Mouse (Mus musculus) spleen, postnatal 10 days (tissue): ENCODE results near the gene Kiss1.
A peak's percentile ranks its signal among the peaks of the same experiment; 100 is the strongest.

Experiments
- DNase-seq, 2 experiments: peaks; one replicate each; pipeline ENCODE4 v3.0.0; 2021 to 2022; ENCODE audit warnings: low spot score in 2 of 2

The Kiss1 gene

DNA sequence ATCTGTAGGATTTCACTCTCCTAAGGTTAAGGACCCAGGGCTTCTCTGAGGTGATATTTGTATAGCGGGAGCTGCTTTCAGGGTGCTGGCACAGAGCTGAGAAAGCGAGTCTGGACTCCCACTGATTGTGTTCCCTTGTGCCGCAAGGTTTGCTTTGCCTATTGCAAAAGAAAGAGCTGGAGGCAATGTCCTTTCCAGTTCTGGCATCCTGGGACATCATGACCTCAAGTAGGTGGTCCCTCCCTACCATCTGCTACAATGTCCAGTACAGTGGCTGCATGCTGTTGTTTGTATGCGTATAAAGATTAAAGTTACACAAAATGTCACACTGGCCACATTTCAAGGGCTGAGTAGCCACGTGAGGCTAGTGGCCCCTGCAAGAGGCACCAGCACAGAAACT lies 40.4 kb downstream of the Kiss1 start:
- no peak for DNase-seq

DNA sequence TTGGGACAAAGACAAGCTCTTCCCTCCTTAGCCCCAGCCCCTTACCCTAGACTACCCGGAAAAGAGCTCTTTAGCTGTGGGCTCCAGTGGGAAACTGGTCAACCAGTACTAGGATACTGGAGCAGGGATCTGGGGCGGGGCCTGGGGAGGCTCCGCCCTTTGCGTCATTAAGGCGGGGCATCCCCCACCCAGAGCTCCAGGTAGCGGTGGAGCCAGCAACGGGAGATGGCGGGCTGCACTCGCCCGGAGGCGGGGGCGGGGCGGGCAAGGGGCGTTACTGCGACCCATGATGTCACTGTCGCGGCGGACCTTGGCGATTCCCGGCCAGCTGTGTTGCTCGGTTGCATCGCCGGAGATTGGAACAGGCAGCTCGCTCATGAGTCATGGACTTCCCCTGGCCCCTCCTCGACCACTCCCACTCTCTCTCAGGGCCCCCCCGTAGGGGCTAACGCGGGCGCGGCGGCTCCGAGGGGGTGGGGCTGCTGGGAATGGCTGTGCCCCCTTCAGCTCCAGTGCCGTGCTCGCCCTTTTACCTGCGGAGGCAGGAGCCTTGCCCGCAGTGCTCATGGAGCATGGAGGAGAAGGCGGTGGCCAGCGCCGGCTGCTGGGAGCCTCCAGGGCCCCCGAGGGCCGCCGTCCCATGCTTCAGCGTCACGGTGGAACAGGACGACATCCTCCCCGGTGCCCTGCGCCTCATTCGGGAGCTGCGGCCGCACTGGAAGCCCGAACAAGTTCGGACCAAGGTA lies 41.8 kb downstream of the Kiss1 start, which contains the start of gene Etnk2:
TSS of gene Etnk2 (plus strand) at position 297 of the 746 bp plus-strand sequence.
- DNase-seq: peak in 1 of 2 experiments; percentile 63

DNA sequence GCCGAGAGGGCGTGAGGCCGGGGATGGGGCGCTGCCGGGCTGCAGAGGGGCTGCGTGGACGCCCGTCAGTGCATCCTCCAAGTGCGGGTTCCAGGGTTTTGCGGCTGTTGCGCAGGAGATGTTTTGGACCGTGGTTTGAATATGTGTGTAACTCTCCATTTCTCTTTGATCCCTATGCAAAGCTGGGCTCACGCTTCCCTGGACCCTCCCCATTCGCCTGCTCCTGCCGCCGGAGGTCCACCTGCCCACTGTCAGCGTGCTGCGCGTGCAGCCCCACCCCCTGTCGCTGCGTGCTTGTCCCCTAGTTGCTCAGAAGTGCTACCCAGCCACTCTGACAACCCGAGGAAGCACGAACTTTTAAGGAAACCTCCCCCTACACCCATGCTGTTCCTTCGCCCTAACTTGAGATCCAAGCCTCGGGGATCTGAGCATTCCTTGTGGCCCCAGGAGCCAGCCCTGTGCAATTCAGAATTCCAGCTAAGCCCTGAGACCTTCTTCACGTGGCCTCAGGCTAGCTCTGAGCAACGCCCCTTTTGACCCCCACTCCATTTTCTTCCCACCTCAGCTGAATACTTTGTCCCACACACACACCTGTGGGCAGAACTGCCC lies 42.5 kb downstream of the Kiss1 start:
- DNase-seq: no peak

DNA sequence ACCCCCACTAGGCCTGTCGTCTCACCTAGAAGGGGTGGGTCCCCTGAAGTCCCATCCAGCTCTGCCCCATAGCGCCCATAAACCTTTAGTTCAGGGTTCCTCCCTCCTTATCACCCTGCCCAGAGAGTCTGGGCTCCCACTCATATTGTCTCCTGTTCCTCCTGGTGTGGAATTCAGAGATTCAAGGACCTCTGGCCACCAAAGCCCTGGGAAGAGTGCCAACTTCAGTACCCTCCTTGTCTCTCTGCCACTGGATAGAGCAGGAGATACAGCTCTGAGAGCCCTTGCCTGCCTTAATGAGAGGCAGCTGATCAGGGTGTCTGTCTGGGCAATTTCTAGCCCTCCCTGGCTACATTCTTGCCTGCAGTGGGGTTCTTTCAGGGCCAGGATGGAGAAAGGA lies 43.2 kb downstream of the Kiss1 start:
- DNase-seq: no peak

DNA sequence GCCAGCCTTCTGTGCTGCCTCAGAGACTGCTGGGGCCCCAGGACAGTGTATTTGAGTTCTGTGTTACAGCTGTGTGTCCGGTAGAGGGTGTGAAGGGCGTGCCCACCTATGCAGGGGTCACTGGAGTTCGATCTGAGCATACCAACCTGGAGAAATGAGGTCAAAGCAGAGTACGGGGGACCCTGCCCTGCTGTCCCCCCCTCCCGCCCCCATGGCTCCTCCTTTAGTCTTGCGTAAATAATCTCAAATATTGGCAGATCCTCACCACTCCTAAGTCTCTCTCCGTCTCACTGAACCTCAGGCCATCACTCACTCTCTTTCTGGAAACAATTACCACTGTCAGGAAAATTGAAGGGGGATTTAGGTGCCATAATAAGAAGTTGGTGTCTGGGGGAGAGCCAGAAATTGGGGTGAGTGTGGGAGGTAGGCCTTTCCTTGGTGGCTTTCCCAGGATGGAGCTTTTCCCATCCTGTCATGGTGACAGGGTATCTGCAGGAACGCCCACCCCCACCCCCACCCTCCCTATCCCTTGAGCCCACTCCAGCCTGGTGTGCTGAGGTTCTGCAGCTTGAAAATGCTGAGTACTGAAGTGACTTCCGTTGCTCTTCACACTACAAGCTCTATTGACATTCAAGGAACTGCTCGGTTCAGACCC lies 45.4 kb downstream of the Kiss1 start:
- DNase-seq: no peak

DNA sequence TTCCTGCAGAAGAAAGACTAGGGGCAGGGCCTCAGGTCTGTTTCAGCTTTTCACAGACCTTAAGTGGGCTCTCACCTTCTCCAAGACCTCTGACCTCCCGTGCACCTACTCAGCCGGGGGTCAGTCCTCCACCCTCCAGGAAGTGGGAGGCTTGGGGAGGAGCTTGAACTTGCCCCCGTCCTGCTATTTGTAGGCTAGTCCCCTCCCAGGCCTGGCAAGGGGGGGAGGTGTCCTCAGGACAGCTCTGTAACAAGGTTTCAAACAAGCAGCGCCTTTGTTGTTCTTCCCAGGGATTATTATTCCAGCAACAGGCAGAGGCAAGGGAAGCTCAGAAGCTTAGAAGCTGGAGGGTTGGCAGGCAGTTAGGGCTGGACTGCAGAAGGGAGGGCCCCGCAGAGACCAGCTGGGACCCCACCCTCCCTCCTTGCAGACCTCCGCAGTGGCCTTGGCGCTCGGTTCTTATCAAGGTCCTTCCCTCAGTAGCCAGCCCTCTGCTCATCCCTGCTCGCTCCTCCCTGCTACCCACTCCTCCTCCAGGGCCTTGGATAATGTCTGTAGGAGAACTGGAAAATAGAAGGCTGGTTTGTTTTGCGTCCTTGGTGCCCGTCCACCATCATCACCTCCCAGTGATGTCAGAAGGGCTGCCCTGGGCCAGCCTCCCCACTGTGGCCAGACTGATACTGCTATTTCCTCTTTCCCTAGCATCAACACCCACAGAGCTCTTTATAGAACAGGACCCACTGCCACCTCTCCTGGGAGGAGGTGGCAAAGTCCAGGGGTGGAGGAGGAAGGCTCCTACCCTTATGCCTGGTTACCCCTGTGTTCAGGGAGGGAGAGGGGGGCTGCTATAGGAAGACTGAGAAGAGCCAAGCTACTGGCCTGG lies 46.2 kb downstream of the Kiss1 start:
- no peak for DNase-seq

DNA sequence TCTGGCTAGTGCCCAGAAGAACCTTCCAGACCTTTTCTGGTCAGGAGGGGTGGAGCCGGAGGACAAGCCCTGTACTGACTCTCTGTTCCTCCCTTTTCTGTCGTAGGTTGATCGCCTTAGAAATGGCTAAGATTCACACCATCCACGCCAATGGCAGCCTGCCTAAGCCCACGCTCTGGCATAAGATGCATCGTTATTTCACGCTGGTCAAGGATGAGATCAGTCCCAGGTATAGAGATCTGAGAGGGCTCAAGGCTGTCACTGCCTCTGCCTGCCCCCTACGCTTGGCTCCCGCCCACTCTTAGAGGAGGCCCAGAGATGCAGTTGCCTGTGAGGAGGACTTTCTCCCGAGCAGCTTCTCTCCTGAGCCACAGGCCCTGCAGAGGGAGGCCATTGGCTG lies 47.0 kb downstream of the Kiss1 start:
- DNase-seq: no peak

DNA sequence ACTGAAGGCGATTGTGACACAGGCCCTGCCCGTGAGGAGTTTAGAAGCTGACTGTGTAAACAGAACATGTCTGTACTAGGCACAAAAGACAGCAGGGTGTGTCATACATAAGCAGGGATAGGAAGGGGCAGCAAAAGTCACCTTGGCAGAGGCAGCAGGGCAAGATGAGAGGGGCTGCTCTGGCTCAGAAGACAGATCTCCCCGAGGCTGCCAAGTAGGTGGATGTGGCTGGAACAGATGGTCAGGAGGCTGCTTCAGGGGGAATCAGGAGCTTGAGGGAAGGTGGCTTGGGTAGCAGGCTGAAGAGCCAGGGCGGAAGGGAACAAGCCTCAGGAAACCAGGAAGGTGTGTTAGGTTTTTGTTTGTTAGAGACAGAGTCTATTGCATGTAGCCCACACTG lies 48.7 kb downstream of the Kiss1 start:
- DNase-seq: no peak

DNA sequence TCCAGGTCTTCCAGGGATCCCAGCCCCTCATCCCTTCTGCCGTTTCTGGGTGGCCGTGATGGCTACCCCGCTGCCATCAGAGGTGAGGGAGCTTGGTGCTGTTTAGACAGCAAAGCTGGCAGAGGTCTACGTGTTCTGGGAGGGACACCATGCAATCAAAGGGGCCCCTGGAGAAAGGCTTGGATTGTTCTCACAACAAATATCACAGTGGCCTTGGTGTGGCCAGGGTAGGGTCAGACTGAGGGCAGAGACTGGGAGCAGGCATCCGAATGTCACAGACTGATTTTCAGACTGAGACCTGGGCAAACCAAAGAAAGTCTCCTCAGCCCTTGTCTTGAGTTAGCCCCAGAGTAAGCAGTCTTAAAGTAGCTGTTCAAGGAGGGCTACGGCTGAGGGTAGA lies 49.8 kb downstream of the Kiss1 start:
- DNase-seq: no peak

DNA sequence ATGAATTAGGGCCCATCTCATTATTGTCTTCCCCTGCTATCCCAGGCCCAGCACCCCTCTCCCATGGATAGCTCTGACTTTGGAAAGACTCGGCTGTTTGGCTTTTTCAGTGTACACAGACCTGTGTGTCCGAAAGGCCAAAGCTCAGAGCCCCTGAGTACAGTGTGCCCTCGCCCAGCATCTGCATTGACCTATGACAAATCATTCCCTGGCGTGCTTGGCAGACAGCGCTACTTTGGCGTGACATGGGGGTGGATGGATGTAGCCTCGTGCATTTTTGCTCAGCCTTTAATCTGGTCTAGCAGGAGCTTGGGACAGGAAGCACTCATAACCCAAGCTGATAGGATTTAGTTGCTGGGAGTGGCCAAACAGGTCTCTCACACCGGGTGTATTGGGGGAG lies 50.4 kb downstream of the Kiss1 start:
- DNase-seq: no peak

DNA sequence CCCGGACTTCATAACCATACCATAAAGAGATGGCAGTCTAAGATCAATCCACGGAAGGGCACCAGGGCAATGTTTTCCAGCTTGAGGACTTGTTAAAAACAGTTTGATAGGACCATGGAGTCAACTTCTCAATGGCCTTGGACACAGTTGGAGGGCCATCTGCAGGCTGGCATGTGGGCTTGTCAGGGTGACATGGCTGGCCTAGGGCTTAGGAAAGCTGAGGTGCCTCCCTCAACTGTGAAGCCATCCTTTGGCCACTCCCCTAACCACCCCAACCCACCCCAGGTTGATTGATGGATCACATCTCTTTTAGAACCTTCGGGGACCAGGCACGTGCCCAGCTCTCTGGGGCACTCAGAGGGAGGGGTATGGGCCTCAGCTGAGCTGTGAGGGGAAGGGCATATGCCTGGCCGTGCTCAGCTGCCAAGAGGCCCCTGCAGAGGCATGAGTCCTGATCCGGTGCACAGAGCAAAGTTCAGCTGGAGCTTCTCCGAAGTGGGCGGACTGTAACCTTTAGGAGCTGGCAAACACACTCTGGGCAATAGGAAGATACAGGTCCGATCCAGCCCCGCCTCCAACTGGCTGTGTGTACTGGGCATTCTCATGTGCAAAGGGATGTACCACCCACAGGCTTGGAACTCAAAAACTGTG lies 54.1 kb downstream of the Kiss1 start:
- DNase-seq: no peak

DNA sequence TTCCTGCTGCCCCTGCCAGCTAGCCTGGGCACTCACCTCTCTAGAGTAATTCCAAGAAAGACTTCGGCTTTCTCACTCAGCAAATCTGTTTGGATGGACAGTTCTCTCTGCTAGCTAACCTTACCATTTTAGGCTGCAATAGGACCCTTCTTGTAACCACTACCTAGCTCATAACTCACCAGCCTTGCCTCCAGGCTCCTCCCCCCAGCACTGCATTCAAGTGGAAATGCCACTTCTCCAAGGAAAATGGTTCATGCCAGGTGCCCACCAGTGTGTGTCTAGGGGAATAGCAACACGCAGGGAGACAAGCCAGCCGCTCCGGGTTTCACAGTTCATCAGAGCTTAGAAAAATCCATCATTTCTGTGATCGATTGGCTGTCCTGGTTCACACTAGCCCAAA lies 55.9 kb downstream of the Kiss1 start:
- DNase-seq: no peak
